Mouse (Mus musculus): ENCODE measurements around the gene Ppp2r2d.

DNA sequence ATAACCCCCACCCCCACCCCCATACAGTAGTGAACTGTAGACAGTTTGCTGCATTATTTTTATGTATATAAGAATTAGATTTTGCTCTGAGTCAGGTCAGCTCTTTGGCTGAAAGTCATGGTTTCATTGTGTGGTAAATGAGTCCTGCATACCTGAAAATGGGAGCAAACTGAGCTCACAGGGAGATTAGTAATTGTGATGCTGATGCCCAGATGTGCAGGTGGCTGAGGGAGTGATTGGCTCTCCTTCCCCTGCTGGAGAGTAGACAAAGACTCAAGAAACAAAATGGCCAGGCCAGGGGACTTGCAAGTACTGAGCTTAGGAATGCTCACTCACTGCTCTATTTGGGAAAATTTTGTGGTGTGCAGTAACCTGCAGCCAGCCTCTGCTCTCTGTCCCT lies 4.2 kb downstream of the Ppp2r2d start:
- no peak for TF ChIP-seq CTCF (IDR thresholded peaks at IDR 0.05; ENCODE audit: low read depth)
- TF ChIP-seq EP300 (IDR thresholded peaks at IDR 0.05; ENCODE audit: low read depth) = no peak
